Mouse (Mus musculus) heart, embryonic 15.5 days (tissue): ENCODE measurements around the gene Phf21a. TPM values are rescaled to one million over a fixed set of nuclear protein-coding genes. Genes with fewer than 3 reads are reported as not detected.

Experiments
- ATAC-seq: fragments of 200-750 bp; cut with Nextera tagmentation; replicated peaks from 2 replicates; pipeline ENCODE4 v1.8.0; 2017; ENCODE audit warnings: low read depth, moderate TSS enrichment; ENCODE audit not compliant: insufficient number of reproducible peaks, insufficient read depth, low FRiP score
- H3K27ac ChIP-seq: fragments of 300-500 bp; sonication (generic); 2 replicates; pipeline ENCODE4 v1.5.1; 2015; ENCODE audit warnings: mild to moderate bottlenecking, inconsistent platforms
- H3K27me3 ChIP-seq: fragments of 300-500 bp; sonication (generic); 2 replicates; pipeline ENCODE4 v1.6.1; 2015; ENCODE audit warnings: inconsistent platforms
- H3K36me3 ChIP-seq: fragments of 300-500 bp; sonication (generic); 2 replicates; pipeline ENCODE4 v1.6.1; 2015; ENCODE audit warnings: mild to moderate bottlenecking, inconsistent platforms
- H3K4me1 ChIP-seq: fragments of 300-500 bp; sonication (generic); replicated peaks from 2 replicates; pipeline ENCODE4 v1.6.1; 2015; ENCODE audit warnings: inconsistent platforms
- H3K4me2 ChIP-seq: fragments of 300-500 bp; sonication (generic); 2 replicates; pipeline ENCODE4 v1.6.1; 2015; ENCODE audit warnings: inconsistent platforms, mild to moderate bottlenecking, moderate library complexity
- H3K4me3 ChIP-seq: fragments of 300-500 bp; sonication (generic); 2 replicates; pipeline ENCODE4 v1.5.1; 2015; ENCODE audit warnings: mild to moderate bottlenecking, inconsistent platforms
- H3K9ac ChIP-seq: fragments of 300-500 bp; sonication (generic); 2 replicates; pipeline ENCODE4 v1.6.1; 2015; ENCODE audit warnings: mild to moderate bottlenecking, inconsistent platforms
- H3K9me3 ChIP-seq: fragments of 300-500 bp; sonication (generic); replicated peaks from 2 replicates; pipeline ENCODE4 v1.6.1; 2016; ENCODE audit warnings: inconsistent platforms
- WGBS: fragments of 180-500 bp; shearing (Covaris S2); methylation state at CpG from one replicate; pipeline ENCODE4 v1.1.7; 2015; ENCODE audit warnings: mixed read lengths; 5-methylcytosine and 5-hydroxymethylcytosine counted together
- polyA plus RNA-seq: library from polyadenylated mRNA; unstranded; fragments of >200 nt; fragmentation: Nextera tagmentation; extraction: Ambion mirVana; gene quantifications from 2 replicates; pipeline ENCODE4 v1.2.1, GENCODE M21; 2015

Phf21a gene
- polyA plus RNA-seq, 1 experiment from 2014 or later = 15.0 TPM

DNA sequence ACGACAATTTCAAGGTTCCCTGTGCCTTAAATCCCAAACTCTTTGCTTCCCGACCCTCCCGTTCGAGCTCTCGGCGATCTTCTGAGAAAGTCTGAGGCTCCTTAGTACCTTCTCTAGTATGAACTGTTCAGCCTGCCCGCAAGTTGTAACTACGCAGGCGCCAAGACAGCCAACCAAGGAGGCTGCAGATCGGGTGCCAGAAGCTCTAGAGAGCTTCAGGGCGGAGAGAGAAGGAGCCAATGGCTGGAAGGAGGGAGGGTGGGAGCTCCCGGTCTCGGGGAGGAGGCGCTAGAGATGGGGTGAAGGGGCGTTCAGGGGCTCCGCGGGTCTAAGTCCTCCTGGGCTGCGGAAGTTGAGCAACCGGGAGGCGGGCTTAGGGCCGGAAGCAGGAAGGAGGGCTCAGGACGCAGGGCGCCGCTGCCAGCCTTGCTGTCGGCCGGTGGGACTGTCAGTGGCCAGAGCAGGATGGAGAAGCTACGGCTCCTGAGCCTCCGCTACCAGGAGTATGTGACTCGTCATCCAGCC is 282.2 kb downstream of the Phf21a start:
- ATAC-seq = peak; percentile 95
- Histone ChIP-seq H3K4me2 (peak overlapping the region; percentile 85), H3K4me3 (peak overlapping the region; percentile 75), H3K9me3 (no peaks in the 10 kb centered on the region), H3K27ac (peak overlapping the region; percentile 84), H3K4me1 (peaks cover 35% of the 10 kb centered on the region), H3K36me3 (peaks cover 20% of the 10 kb centered on the region), H3K27me3 (peaks cover 34% of the 10 kb centered on the region), H3K9ac (peak overlapping the region; percentile 73)
- 1% methylated on average over 29 of the region's 29 CpGs for WGBS

DNA sequence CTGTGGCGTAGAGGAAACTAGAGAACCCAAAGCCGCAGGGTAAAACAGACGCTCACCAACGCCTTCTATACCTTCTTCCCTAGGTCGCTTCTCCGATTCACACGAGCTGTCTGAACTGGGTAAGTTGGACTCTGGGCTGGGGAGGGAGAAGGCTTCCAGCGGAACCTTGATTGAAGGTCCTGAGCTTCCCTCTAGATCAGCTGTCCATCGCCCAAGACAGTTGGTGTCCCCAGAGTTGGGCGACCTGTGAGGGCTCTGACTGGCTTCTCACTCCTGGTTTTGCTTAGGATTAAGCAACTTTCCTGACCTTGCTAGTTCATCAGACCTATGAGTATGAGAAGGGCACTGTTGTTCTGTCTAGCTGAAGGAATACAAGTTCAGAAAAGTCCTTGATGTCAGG is 282.9 kb downstream of the Phf21a start:
- Histone ChIP-seq H3K4me2 (peak overlapping the region; percentile 85), H3K4me1 (peaks cover 29% of the 10 kb centered on the region), H3K4me3 (peak overlapping the region; percentile 75), H3K27ac (peak overlapping the region; percentile 84), H3K9ac (peak overlapping the region; percentile 73), H3K27me3 (peaks cover 27% of the 10 kb centered on the region), H3K36me3 (peaks cover 23% of the 10 kb centered on the region), H3K9me3 (no peaks in the 10 kb centered on the region)
- 18% methylated on average over 10 of the region's 10 CpGs for WGBS
- no peak for ATAC-seq

DNA sequence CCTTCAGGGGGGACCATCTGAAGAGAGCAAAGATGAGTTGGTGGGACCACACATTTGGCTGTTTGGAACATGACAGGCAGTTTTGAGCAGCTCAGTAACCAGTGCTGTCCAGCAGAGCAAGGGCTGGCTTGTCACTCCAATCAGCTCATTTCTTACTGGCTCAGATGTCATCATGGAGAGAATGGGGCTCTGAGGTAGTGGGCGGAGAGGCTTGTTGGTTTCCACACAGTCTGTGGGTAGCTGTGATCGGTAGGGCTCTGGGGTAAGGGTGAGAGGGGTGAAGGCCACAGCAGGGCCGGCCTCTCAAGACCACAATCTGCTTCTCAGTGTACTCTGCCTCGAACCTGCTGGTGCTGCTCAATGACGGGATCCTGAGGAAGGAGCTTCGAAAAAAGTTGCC is 283.4 kb downstream of the Phf21a start:
- peaks cover 25% of the 10 kb centered on the region for H3K36me3 ChIP-seq
- H3K4me1 ChIP-seq = peaks cover 24% of the 10 kb centered on the region
- no peak for ATAC-seq
- peaks cover 22% of the 10 kb centered on the region for H3K27me3 ChIP-seq
- H3K4me3 ChIP-seq = peak overlapping the region; percentile 75
- no peak overlapping the region for H3K27ac ChIP-seq
- peak overlapping the region; percentile 85 for H3K4me2 ChIP-seq
- WGBS = 78% methylated on average over 6 of the region's 6 CpGs
- peak overlapping the region; percentile 73; the same call in 1 of the 2 replicates for H3K9ac ChIP-seq
- H3K9me3 ChIP-seq = no peaks in the 10 kb centered on the region

GRCm38 (mm10) chr2:92377320-92377719 is 284.4 kb downstream of the Phf21a start:
- no peak overlapping the region for H3K4me3 ChIP-seq
- H3K36me3 ChIP-seq = peaks cover 27% of the 10 kb centered on the region
- ATAC-seq = no peak
- H3K4me2 ChIP-seq = no peak overlapping the region
- peaks cover 13% of the 10 kb centered on the region for H3K27me3 ChIP-seq
- 92% methylated on average over 7 of the region's 7 CpGs for WGBS
- no peak overlapping the region for H3K27ac ChIP-seq
- H3K9ac ChIP-seq = no peak overlapping the region
- H3K4me1 ChIP-seq = peaks cover 21% of the 10 kb centered on the region
- no peaks in the 10 kb centered on the region for H3K9me3 ChIP-seq

DNA sequence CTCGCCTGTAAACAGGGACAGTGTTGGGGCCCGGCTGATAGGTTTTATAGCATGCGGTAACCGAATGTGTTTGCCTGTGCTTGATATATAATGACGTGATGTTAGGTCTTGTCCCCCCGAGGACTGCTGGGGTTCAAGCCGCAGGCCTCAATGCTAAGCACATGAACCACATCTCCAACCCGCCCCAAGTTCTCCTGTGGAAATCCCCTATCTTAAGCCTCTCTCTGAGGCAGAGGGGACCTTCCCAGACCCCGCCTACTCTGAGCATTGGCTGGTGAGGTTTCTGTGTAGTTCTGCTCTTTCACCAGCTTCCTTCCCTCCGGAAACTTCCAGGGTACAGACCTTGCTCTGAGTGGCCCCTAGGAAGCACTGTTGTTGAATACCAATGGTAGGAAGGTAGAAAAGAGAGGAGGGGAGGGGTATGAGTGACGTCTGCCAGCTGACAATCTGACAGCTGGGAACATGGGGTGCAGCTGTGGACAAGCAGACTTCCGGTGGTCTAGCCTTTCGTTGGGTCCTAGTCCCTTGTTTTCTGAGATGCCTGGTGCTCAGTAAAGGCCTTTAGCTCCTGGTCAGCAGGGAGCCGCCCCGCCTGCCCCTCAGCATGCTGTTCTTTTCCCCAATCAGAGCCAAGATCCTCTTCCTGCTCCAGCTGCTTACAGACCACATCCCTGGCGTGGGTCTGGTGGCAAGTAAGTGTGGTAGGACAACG is 287.0 kb downstream of the Phf21a start:
- H3K27ac ChIP-seq = no peak overlapping the region
- no peak overlapping the region for H3K4me3 ChIP-seq
- H3K9me3 ChIP-seq = no peaks in the 10 kb centered on the region
- ATAC-seq = no peak
- H3K9ac ChIP-seq = no peak overlapping the region
- peaks cover 27% of the 10 kb centered on the region for H3K36me3 ChIP-seq
- no peaks in the 10 kb centered on the region for H3K27me3 ChIP-seq
- WGBS = 77% methylated on average over 17 of the region's 17 CpGs
- peaks cover 10% of the 10 kb centered on the region for H3K4me1 ChIP-seq
- no peak overlapping the region for H3K4me2 ChIP-seq

- no peak overlapping the region for H3K4me2 ChIP-seq
- no peaks in the 10 kb centered on the region for H3K9me3 ChIP-seq
- H3K27me3 ChIP-seq = no peaks in the 10 kb centered on the region
- no peak overlapping the region for H3K9ac ChIP-seq
- no peak overlapping the region for H3K4me3 ChIP-seq
- peaks cover 27% of the 10 kb centered on the region for H3K36me3 ChIP-seq
- ATAC-seq = no peak
- no peak overlapping the region for H3K27ac ChIP-seq
- WGBS = 71% methylated on average over 6 of the region's 6 CpGs
- peaks cover 10% of the 10 kb centered on the region for H3K4me1 ChIP-seq
Measured at GRCm38 (mm10) chr2:92380495-92381050, 287.7 kb downstream of the Phf21a start.

GRCm38 (mm10) chr2:92381161-92381560 is 288.2 kb downstream of the Phf21a start:
- no peak for ATAC-seq
- Histone ChIP-seq H3K27ac (no peak overlapping the region), H3K9ac (no peak overlapping the region), H3K9me3 (no peaks in the 10 kb centered on the region), H3K4me2 (no peak overlapping the region), H3K36me3 (peaks cover 27% of the 10 kb centered on the region), H3K27me3 (no peaks in the 10 kb centered on the region), H3K4me1 (peaks cover 4% of the 10 kb centered on the region), H3K4me3 (no peak overlapping the region)
- 77% methylated on average over 5 of the region's 5 CpGs for WGBS

DNA sequence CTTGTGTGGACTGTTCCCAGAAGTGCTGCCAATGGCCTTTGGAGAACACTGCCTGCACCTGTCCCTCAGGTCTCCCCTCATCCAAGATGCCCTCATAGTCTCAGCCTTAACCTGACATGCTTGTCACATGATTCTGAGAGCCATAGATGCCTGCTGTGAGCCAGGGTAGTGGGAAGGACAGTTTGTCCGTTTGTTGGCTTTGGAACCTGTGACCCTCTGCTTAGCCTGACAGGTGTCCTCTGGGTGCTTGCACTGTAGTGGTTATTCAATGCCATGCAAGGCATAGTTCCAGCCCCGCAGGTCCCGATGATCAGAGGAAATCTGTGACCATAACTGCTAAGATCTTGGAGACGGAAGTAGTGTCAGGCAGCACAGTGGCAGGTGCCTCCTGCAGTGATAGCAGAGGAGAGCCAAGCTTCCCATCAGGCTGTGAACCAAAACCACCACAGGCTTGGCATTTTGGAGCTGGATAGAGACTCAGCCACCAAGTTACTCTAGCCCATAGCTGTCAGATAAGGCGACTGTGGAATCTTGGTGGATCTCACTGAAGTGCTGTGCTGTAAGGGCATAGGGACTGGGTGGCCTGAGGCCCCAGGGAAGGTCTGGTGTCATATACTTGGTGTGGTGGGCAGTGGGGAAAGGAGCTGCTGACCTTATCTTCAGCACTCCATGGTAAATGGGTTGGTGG is 289.1 kb downstream of the Phf21a start, which contains the start of gene 1700029I15Rik:
1700029I15Rik (plus strand) TSS at position 638 of the 688 bp plus-strand sequence.
- H3K9ac ChIP-seq = no peak within 1 kb of the TSS
- no peaks in the 10 kb centered on the region for H3K9me3 ChIP-seq
- no peaks in the 10 kb centered on the region for H3K4me1 ChIP-seq
- 0 out of 2 replicates have a peak, but pooled peaks cover under 1% of the 10 kb centered on the region for H3K27me3 ChIP-seq
- H3K27ac ChIP-seq = no peak within 1 kb of the TSS
- no peak for ATAC-seq
- WGBS = 79% methylated on average over 5 of the region's 5 CpGs
- H3K36me3 ChIP-seq = peaks cover 27% of the 10 kb centered on the region
- no peak within 1 kb of the TSS for H3K4me2 ChIP-seq
- no peak within 1 kb of the TSS for H3K4me3 ChIP-seq

- no peaks in the 10 kb centered on the region for H3K4me1 ChIP-seq
- H3K9ac ChIP-seq = no peak overlapping the region
- H3K4me2 ChIP-seq = no peak overlapping the region
- no peak for ATAC-seq
- no peak overlapping the region for H3K27ac ChIP-seq
- H3K4me3 ChIP-seq = no peak overlapping the region
- H3K36me3 ChIP-seq = peaks cover 26% of the 10 kb centered on the region
- H3K27me3 ChIP-seq = 0 out of 2 replicates have a peak, but pooled peaks cover 7% of the 10 kb centered on the region
- no peaks in the 10 kb centered on the region for H3K9me3 ChIP-seq
- WGBS = 82% methylated on average over 4 of the region's 4 CpGs
Measured at GRCm38 (mm10) chr2:92382759-92383158, 289.8 kb downstream of the Phf21a start.

DNA sequence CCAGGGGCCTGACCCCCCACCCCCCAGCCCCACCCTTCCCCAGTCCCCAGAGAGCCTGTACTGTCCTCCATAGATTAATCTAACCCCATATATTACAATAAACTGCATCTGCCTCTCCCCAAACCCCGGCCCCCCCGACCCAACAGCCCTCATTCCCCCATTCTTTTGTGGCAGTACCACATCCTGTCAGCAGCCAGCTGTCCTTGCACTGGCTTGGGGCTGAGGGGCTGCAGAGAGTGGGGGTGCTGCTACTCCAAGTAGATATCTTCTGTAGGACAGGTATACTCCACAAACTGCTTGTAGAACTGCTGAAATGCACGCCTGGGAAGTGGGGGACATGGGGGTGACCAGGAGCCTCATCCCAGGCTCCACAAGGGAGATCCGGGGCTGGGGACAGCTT is 291.2 kb downstream of the Phf21a start:
- ATAC-seq = no peak
- Histone ChIP-seq H3K27me3 (0 out of 2 replicates have a peak, but pooled peaks cover 14% of the 10 kb centered on the region), H3K4me2 (no peak overlapping the region), H3K9ac (no peak overlapping the region), H3K36me3 (peaks cover 17% of the 10 kb centered on the region), H3K27ac (no peak overlapping the region), H3K9me3 (no peaks in the 10 kb centered on the region), H3K4me1 (peaks cover 11% of the 10 kb centered on the region), H3K4me3 (no peak overlapping the region)
- WGBS = 74% methylated on average over 4 of the region's 4 CpGs
